Mouse (Mus musculus) kidney, postnatal 25 days (tissue): Measurements from ENCODE around the gene Taf9b.
A peak's percentile ranks its signal among the peaks of the same experiment; 100 is the strongest.
"Not testable (repeated sequence)": the region's sequence is repeated elsewhere in the genome, so short reads cannot be mapped to it uniquely, and the experiment has no call there.

Experiments used
- DNase-seq, 2 experiments: peaks; one replicate each; pipeline ENCODE4 v3.0.0; 2021; ENCODE audit warnings: mixed read lengths in 2 of 2

Taf9b gene

DNA sequence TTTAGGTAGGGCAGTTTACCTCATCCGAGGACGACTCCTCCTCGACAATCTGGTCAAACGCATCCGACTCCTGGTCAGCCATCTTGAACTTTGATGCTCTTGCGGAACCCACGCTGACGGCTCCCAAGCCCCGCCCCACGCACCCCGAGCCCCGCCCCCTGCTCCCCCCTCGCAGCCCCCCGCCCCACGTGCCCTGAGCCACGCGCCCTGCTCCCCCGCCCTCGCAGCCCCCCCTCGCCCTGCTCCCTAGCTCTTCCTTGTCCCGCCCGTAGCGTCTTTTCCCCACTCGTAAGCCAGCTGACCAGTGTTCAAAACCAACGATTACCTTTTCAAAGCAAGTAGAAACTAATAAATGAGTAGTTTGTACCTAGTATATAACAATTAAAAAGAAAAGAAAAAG is at the start of gene Taf9b:
TSS of gene Taf9b (minus strand) at position 101 of the 400 bp plus-strand sequence.
- no peak for DNase-seq

- DNase-seq = no peak
These were observed 34.3 kb upstream of the Taf9b start, which contains the start of gene Fnd3c2 for GRCm38 (mm10) chrX:106255276-106255675. TSS of gene Fnd3c2 (minus strand) at chrX:106255376.

DNA sequence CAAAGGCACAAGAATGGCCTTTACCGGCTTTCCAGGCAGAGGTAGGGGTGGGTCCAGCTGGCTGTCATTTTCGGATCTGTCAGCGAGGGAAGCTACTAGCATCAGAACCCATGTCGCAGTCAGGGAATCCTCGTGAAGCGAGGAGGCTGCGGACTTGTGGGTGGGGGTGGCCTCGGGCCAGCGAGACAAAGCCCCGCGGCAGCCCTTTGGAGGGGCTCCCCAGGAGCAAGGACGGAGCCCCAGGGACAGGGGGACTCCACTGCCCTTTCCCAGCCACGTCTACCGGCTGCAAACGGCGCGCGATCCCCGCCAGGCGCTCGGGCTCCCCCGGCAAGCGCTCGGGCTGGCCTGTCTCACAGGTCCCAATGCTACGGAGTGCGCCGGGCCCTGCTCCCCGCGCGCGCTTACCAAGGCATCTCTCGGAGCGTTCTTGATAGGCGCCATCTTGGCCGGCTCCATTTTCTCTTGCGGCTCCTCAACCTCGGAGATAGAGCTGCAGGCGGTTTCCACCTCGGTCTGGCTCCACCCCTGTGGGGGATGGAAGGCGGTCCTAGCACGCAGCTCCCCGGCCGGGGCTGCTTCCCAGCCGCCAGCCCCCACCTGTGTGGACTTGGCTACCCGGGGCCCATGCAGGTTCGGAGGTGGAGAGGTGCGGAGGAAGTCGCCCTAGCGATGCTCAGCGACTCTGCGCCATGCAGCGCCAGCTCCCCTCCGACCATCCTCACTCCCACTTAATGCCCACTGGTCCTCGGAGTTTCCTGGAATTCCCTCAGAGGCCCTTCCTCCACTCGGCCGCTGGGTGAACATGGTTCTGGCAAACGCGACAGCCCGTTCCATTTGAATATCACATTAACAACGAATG is 1.6 kb downstream of the Taf9b start:
- DNase-seq = peak; percentile 73 to 88

- no peak for DNase-seq
These were observed 11.9 kb downstream of the Taf9b start for GRCm38 (mm10) chrX:106209100-106209499.

DNA sequence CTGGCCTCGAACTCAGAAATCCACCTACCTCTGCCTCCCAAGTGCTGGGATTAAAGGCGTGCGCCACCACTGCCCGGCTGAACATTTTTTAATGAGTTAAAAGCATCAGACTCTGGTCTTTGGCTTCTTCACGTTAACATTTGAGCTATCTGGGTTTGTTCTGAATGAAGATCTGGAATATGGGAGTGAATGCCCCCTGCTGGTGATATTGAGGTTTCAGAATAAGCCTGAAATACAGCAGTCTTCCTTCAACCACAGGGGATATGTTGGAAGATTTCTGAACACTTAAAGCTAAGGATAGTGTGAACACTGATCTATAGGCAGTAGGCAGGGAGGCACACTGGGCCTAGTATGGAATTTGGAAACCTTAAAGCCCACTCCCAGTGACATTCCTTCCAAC is 22.1 kb downstream of the Taf9b start:
- no peak for DNase-seq

- no peak for DNase-seq
These were observed 23.6 kb downstream of the Taf9b start for GRCm38 (mm10) chrX:106197308-106197707.

DNA sequence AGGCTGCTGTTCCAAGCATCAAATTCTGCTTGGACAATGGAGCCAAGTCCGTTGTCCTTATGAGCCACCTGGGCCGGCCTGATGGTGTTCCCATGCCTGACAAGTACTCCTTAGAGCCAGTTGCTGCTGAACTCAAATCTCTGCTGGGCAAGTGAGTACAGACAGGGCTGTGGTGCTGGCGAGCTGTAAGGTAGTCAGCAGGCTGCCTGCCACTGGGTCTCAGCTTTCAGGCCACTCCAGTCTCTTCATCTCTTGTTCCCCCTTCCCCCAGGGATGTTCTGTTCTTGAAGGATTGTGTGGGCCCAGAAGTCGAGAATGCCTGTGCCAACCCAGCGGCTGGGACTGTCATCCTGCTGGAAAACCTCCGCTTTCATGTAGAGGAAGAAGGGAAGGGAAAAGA is 26.6 kb downstream of the Taf9b start:
- not testable (repeated sequence) for DNase-seq

DNA sequence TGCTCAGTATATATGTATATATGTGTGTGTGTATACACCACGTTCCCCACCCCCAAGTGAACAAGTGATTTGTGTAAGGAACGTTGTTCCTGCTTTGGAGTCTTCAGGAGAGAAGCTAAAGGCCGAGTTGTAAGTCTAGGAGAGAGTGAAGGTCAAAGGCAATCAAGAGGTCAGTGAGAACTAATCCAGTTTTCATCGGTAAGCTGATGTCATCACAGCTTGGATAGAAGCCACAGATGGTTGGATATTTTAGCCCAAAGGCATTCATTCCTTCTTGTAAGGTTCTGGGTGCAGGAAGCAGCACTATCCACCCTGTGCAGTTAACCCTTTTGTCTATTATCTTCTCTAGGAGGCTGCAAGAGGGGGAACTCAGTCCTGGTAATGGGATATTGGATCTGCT is 30.9 kb downstream of the Taf9b start:
- no peak for DNase-seq

DNA sequence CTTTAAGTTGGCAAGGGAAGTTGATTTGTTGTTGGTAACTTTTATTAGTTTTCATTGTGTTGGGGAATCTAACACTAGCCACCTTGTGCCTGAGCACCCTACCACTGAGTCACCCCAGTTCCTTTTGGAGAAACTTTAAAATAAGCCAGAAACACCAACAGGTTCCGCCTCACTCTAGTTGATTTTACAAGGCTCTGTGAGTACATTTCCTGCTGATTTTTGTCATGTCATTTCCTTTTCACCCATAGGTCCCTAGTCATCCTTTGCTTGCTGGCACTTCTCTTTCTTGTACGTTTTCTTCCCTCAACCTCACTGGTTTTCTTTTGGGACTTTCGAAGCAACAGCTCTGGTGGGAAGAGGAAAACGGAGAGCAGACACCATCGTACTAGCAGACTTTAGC is 31.6 kb downstream of the Taf9b start:
- no peak for DNase-seq

- peak; percentile 11 to 84 for DNase-seq
These were observed 33.2 kb downstream of the Taf9b start for GRCm38 (mm10) chrX:106187737-106188136.

DNA sequence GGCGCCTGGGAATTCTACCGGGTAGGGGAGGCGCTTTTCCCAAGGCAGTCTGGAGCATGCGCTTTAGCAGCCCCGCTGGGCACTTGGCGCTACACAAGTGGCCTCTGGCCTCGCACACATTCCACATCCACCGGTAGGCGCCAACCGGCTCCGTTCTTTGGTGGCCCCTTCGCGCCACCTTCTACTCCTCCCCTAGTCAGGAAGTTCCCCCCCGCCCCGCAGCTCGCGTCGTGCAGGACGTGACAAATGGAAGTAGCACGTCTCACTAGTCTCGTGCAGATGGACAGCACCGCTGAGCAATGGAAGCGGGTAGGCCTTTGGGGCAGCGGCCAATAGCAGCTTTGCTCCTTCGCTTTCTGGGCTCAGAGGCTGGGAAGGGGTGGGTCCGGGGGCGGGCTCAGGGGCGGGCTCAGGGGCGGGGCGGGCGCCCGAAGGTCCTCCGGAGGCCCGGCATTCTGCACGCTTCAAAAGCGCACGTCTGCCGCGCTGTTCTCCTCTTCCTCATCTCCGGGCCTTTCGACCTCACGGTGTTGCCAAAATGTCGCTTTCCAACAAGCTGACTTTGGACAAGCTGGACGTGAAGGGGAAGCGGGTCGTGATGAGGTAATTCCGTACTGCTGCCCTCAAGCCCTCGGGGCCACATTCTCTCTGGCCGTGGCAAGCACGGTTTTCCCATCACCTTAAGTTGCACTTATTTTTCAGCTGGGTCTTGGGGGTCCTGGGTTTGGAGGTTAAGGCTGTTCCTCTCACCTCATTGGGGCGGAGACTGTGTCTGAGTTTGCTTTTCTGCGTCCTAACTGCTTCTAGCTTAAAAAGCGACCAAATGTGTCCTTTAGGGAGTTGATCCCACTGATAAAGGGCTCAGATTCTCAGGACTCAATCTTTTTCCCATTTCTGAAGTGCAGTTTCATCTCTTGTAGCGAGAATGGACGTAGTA is 34.0 kb downstream of the Taf9b start, which contains the start of gene Pgk1:
TSS of gene Pgk1 (plus strand) at position 388 of the 937 bp plus-strand sequence.
- DNase-seq = peak; percentile 94 to 98

- no peak for DNase-seq
These were observed 35.3 kb downstream of the Taf9b start for GRCm38 (mm10) chrX:106185706-106186105.

GRCm38 (mm10) chrX:106184279-106184678 is 36.7 kb downstream of the Taf9b start:
- no peak for DNase-seq

GRCm38 (mm10) chrX:106176331-106176730 is 44.6 kb downstream of the Taf9b start:
- DNase-seq = no peak

GRCm38 (mm10) chrX:106171853-106172154 is 49.2 kb downstream of the Taf9b start:
- no peak for DNase-seq

GRCm38 (mm10) chrX:106171106-106171852 is 49.7 kb downstream of the Taf9b start:
- DNase-seq = peak; percentile 77 to 82

DNA sequence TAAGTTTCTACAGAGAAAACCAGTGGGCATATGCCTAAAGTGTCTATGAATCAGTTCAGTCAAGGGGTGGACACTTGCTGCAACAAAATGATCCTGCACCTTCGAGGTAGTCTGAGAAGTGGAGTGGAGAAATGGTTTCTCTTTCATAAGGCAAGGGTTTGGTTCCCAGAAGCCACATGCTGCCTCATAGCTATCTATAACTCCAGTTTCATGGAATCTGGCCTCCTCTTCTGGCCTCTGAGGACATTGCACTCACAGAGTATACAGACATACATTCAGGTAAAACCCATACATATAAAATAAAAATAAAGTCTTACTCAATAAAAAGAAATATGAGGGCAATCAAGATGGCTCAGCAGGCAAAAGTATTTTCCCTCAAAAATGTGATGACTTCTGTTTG is 55.9 kb downstream of the Taf9b start:
- no peak for DNase-seq

DNA sequence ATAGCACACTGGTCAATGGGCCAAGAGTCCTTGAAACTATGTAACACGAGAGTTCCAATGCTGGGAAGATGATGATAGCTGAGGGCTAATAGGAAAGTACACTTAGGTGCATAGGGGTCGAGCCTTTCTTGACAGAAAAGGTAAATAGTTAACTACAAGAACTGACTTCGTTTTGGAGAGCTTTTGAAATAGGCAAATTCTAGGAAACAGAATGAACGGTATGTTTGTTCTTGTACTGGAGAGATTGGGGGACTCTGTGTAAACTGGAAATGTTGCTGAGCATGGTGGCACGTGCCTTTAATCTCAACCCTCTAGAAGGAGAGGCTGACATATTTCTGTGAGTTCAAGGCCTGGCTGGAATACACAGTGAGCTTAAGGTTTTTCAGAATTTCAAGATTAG is 56.4 kb downstream of the Taf9b start:
- DNase-seq = no peak

DNA sequence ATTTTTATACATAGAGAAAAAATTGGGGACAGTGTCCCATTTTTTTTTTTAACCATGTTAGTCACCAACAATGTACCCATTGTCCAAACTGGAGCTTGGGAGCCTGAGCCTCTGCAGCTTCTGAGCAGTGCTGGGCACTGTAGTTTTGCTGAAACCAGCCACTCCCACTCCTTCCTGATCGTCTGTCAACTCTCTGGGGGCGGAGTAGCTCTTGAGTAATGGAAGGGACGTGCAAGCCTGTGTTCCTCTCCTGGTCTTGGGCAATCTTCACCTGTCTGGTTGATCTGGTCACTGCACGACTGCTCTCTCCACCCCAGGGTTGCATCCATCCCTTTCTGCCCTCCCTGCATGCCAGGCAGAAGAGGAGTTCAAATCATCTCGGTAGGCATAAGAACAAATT is 57.0 kb downstream of the Taf9b start:
- no peak for DNase-seq
